Mouse (Mus musculus) heart, adult 9 months (tissue): ENCODE measurements around the gene Arglu1.

Experiments used
- DNase-seq, 2 experiments: peaks; one replicate each; pipeline ENCODE4 v3.0.0; 2022; ENCODE audit warnings: low spot score in 2 of 2

The Arglu1 gene

GRCm38 (mm10) chr8:8621236-8621917 is 68.9 kb downstream of the Arglu1 start:
- DNase-seq, result no peak

DNA sequence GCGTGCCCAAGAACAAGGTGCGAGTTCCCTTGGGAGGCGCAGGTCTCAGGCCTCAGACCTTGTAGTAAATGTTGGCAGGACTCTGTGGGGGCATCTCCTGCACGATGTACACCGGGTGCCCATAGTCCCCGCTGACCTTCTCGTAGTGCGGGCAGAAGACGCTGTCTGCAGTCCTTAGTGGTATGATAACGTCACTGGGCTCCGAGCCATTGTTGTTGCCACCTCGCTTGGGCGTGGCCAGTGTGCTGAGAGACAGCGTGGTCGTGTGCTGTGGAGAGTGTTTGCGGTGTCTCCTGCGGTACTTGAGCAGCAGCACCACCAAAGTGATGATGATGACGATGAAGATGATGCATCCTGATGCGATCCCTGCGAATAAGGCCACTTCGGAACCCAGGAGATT is 69.8 kb downstream of the Arglu1 start:
- no peak for DNase-seq

- no peak for DNase-seq
Observed at GRCm38 (mm10) chr8:8619221-8620194, 70.8 kb downstream of the Arglu1 start.
